Mouse (Mus musculus) left cerebral cortex, adult 18-20 months (tissue): ENCODE measurements around the gene Cenpt. TPM values are rescaled to one million over a fixed set of nuclear protein-coding genes. Genes with fewer than 3 reads are reported as not detected.
A peak's percentile ranks its signal among the peaks of the same experiment; 100 is the strongest.

Source experiments
- DNase-seq, 2 experiments: peaks; one replicate each; pipeline ENCODE4 v3.0.0; 2021 to 2022; ENCODE audit warnings: low spot score in 2 of 2, mixed read lengths in 1 of 2
- long read RNA-seq, 2 experiments: library from polyadenylated mRNA; stranded (forward); transcript quantifications; one replicate each; pipeline ENCODE4 v2.0.0; 2021
- total RNA-seq, 2 experiments: library from RNA; stranded (reverse); gene quantifications; 2 replicates each; pipeline ENCODE4 v1.2.3; 2021

The Cenpt gene
- total RNA-seq, result 10 to 100 TPM; 14.1 to 18.1 TPM
- long read RNA-seq, experiment 1, transcript Cenpt-201 (13 exons, 1,814 nt), result major isoform, 15 of 35 reads
- long read RNA-seq, experiment 1, partial matches to known transcripts, result 2 of 35 reads
- long read RNA-seq, experiment 1, other reads (novel, unspliced or antisense), result 18 of 35 reads
- long read RNA-seq, experiment 2, transcript Cenpt-201 (13 exons, 1,814 nt), result major isoform, 17 of 26 reads
- long read RNA-seq, experiment 2, partial matches to known transcripts, result 0 of 26 reads
- long read RNA-seq, experiment 2, other reads (novel, unspliced or antisense), result 9 of 26 reads

- DNase-seq, result no peak
Measured at GRCm38 (mm10) chr8:105853178-105853577, at the start of gene Cenpt. Gene Cenpt, minus strand, starts transcription at chr8:105853278.

GRCm38 (mm10) chr8:105900941-105901616, 48.0 kb upstream of the Cenpt start:
- DNase-seq, result no peak

DNA sequence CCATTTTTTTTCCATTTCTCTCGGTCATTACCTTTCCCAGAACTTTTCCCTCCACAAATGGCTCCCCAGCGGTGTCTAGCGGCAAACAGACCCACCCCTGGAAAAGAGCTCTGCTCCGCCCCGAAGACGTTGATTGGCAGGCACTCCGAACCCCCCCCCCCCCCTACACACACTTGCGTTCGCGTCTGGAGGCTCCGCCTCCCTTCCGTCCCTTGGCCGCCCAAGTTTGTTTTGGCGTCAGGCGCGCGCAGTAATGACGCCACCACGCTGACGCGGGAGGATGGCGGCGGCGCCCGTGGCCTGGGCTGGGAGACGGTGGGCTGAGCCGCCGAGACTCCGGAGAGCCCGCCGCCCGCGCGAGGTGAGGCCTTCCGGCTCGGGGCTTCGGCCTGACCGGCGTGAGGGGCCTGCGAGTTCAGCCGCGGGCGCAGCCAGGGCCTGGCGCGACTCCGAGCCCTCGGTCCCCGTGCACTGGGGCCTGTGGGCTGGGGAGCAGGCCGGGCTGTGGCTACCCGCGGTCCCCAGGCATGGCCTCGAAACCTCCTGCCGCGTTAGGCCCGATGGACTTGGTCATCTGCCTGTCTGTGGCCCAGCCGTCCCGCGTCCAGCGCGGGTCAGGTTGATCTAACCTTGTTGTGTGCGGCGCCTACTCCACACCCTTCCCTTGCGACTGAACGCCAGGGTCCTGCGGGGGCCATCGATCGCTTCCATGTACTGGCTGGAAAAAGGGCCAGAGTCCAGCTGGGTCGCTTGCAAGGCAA, 47.3 kb upstream of the Cenpt start, which contains the start of gene Pskh1:
Gene Pskh1, plus strand, starts transcription at position 262 of the 761 bp plus-strand sequence.
- DNase-seq, result peak; percentile 90 to 95

DNA sequence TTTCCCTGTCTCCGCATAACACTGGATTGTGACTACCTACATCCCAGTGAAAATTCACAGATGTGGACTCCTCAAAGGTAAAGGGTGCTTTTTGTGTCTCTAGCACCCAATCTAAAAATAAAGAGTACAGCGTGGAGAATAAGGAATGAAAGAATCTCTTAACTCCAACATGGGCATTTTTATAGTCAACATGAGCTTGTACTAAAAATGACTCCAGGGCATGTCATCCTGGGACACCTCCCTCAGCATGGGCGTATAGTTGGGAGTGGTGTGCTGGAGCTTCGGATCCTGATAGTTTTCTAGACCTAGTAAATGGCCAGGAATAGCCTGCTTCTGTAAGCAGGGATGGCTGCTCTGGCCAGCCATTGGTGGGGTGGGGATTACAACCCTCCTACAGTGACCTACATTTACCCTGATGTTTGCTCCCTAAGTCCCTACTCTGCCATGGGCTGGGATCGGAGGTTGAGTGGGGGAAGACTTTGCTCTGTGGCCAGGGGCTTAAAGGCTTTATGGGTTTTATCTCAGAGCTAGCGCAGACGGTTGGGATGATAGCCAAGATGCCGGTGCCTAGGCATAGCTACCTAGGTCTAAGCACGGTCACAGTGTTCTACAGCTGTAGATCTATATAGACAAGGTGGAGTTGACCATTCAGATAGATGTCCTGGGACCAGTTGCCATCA, 44.9 kb upstream of the Cenpt start:
- no peak for DNase-seq

GRCm38 (mm10) chr8:105893339-105893738, 40.3 kb upstream of the Cenpt start, which contains the start of gene Nrn1l:
Gene Nrn1l, plus strand, starts transcription at chr8:105893567.
- peak; percentile 73 to 82 for DNase-seq

DNA sequence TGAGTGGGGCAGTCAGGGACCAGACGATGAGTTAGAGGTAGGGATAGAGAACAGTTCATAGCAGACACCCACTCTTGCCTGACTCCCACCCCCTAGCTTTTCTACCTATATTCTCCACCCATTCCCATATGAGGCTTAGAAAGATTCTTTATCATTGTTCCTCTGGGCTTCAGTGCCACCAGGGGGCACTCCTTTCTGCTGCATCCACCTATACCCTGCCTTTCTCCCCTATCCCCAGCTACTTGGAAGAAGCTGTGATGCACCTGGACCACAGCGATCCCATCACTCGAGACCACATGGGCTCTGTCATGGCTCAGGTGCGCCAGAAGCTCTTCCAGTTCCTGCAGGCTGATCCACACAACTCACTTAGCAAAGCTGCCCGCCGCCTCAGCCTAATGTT, 39.4 kb upstream of the Cenpt start:
- DNase-seq, result peak in 1 of 2 experiments; percentile 41

DNA sequence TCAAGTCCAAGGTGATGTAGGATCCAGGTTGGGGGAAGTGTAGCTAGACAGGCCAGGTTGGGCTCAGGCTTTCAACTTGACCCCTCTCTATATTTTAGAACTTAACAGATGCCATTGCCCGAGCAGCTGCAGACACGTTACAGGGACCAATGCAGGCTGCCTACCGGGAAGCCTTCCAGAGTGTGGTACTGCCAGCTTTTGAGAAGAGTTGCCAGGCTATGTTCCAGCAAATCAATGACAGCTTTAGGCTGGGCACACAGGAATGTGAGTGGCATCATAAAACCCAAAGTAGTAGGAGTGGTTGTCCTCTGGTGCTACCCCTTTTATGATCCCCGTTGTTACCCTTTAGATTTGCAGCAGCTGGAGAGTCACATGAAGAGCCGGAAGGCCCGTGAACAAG, 37.8 kb upstream of the Cenpt start:
- peak; percentile 55 to 60 for DNase-seq

DNA sequence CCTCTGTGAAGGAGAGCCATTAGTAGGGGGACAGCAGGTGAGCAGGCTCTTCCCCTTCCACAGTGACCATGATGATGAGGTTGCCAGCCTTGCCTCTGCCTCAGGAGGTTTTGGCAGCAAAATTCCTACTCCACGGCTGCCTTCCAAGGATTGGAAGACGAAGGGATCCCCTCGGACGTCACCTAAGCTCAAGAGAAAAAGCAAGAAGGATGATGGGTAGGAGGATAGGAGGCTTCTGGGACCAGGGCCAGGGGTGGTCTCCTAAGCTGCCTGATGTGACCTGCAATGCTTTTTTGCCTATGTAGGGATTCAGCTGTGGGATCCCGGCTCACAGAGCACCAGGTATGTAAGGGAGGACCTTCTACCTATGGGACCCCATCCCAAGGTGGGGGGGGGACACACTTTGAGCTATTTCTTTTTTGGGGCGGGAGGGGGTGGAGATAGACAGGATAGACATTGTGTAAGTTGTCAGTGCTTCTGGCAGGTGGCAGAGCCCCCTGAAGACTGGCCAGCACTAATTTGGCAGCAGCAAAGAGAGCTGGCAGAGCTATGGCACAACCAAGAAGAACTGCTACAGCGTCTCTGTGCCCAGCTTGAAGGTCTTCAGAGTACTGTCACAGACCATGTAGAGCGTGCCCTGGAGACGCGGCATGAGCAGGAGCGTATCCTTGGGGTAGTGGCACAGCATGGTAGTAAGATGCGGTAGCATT, 36.8 kb upstream of the Cenpt start:
- no peak for DNase-seq

- peak; percentile 84 for DNase-seq
Measured at GRCm38 (mm10) chr8:105880754-105881520, 27.9 kb upstream of the Cenpt start, which contains the start of gene Edc4. Gene Edc4, plus strand, starts transcription at chr8:105880881.

GRCm38 (mm10) chr8:105874301-105874700, 21.2 kb upstream of the Cenpt start:
- no peak for DNase-seq

- no peak for DNase-seq
Measured at GRCm38 (mm10) chr8:105866364-105867029, 13.4 kb upstream of the Cenpt start.

DNA sequence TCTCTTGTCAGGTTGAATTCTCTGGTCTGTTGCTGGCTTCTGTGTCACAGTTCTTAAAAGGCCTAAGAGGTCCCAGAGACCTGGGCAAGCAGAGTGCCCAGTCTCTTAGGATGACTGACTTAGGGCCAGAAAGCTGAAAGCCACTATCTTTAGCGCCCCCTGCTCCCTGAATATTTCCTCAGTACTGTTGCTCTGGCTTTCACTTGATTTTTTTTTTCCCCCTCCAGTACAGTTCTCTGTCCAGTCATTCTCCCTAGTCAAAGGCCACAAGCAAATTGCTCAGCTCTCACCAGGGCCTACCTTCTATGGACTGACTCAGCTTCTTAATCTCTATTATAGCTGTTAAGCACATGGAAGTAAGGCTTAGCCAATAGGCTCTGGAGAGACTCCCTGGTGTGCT, 8.9 kb upstream of the Cenpt start:
- DNase-seq, result no peak

DNA sequence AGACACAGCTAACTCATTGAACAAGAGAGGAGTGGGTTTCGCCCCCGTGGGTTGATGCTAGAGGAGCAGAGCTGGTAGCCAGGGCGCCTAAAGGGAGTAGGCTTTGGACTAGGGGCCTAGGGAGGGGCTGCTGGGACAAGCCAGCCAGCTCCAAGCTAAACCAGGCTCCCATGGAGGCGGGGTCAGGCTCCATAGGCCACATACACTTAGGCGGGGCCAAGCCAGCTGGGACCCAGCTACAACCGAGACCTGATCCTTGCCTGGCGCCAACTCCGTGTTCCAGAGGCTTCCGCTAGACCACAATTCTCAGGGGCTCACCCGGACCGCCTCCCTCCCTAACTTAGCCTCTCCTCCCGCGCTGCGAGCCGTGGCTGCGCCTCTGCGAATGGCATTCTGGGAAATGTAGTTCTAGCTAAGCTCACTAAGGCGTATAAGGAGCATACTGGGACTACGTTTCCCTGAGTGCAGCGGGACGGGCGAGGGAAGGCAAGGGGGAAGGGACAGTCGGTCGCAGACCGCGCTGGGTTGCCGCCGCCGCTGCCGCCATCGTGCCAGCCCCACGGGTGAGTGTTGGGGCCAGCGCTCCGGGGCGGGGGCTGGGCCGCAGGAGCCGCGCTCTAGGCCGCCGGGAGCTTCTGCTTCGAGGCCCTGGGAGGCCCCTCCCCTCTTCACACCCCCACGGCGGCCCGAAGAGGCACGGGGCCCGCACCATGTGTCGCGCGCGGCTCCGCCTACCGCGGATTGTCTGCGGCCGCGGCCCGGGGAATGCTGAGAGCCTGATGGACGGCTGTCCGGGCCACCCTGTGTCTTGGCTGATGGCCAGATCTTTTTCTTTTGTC, 7.3 kb upstream of the Cenpt start, which contains the start of gene Nutf2:
Gene Nutf2, plus strand, starts transcription at position 438 of the 839 bp plus-strand sequence.
- peak; percentile 87 to 92 for DNase-seq

DNA sequence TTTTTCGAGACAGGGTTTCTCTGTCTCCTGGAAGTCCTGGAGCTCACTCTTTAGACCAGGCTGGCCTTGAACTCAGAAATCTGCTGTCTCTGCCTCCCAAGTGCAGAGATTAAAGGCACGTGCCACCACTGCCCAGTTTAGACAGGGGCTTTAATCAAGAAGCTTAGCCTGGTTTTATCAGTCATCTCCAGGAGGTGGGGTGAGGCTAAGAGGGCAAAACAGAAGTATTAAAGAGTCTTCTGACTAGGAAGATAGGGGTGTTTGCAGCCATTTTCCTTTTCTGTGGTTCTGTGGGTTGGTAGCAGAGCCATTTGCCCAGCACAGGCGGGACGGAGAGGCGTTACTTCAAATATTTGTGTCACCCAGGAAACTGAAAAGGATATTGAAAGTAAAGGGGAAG, 6.2 kb upstream of the Cenpt start:
- DNase-seq, result no peak

DNA sequence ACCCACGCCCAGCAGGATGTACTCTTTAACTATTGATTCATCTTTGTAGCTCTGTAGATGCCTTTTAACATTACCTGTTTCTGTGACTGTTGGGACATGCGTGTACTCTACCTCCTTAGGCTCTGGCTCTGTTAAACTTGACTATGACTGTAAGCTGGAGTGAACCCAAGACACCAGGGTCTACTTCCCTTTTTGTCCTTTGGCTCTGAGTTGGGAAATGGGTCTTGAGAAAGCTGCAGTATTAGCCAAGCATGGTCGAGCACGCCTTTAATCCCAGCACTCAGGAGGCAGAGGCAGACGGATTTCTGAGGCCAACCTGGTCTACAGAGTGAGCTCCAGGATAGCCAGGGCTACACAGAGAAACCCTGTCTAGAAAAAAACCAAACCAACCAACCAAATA, 5.4 kb upstream of the Cenpt start:
- DNase-seq, result no peak

DNA sequence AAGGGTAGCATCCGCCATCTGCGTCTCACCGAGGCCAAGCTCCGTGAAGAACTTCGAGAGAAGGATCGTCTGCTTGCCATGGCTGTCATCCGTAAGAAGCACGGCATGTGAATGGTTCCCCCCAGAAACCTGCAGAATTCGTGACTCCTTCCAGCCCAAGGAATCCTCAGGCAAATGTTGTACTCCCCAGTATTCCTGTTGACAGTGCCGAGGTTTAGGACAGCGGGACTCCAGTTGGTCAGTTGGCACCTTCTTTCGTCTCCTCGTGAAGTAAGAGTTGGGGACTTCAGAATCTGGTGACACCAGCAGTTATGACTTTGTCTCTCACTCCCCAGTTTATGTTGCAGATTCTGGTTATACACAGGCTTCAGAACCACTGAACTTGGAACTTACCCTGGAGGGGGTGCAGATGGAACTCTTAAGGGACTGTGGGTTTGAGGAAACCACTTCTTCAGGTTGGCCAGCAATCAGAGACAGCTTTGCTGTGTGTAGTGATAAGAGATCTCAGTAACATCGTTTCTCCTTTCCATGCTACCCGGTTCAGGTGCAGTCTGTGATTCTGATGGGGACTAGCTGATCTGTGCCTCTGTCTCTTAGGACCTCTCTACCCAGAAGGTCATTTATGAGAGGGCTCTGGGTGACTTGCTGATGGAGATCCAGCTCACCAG, 3.2 kb upstream of the Cenpt start:
- no peak for DNase-seq
